Mouse (Mus musculus) c-Kit-positive CD71-negative TER-119-negative erythroid progenitor cells, embryonic 14.5 days (primary cell): Measurements from ENCODE around the gene Ctdnep1.
"Not testable (repeated sequence)": the region's sequence is repeated elsewhere in the genome, so short reads cannot be mapped to it uniquely, and the experiment has no call there.

Source experiments
- DNase-seq: peaks from one replicate; pipeline ENCODE4 v3.0.0-alpha.2; 2013; ENCODE audit warnings: low read depth

Gene Ctdnep1

GRCm38 (mm10) chr11:70010961-70011360 is 30.0 kb downstream of the Ctdnep1 start:
- no peak for DNase-seq

DNA sequence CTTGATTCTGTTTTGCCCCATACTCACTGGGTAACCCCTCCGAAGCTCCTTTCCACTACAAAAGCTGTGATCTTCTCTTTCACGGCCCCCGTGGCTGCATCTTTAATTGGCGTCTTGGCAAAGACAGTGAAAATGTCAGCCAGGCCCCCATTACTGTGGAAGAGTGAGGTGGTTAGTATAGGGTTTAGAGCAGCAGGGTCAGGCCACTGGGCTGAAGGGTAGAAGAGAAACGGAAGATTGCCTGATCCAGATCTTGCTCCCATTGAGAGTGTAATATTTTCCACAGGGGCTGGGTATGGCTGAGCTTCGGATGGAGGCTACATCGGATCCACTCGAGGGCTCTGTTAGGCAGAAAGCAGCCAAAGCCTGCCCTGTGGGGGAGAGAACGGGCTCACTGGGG is 32.0 kb downstream of the Ctdnep1 start:
- no peak for DNase-seq

DNA sequence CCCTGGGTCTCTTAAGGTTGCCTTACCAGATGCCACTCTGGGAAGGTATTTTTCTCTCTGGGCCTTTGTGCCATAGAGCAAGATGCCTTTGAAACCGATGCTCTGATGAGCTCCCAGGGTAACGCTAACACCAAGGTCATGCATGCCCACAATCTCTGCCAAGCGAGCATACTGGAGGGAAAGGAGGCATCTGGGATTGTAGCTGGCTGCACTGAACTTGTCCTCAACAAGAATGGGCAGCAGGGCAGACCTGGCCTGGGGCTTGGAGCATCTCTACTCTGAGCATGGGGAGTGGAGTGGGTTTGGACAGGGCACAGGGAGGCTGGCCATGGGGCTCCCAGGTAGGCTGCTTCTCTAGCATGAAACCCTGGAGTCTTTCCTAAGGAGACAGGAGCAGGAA is 32.5 kb downstream of the Ctdnep1 start:
- no peak for DNase-seq

DNA sequence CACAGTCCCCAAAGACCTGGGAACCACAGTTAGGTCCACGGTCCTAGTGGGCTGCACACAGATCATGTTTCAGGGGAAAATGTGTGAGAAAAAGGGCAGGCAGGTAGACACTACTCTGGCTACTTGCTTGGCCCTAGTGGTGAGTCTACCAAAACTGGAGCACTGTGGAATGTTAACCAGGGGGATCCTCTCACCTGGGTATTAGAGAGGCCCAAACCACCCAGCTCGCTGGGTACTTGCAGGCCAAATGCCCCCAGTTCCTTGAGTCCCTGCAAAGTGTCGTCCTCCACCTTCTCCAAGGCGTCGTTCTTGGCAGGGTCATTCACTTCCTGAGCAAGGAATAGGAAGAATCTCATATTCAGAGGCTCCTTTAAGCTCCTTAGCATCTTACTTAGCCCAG is 33.1 kb downstream of the Ctdnep1 start:
- DNase-seq: no peak

DNA sequence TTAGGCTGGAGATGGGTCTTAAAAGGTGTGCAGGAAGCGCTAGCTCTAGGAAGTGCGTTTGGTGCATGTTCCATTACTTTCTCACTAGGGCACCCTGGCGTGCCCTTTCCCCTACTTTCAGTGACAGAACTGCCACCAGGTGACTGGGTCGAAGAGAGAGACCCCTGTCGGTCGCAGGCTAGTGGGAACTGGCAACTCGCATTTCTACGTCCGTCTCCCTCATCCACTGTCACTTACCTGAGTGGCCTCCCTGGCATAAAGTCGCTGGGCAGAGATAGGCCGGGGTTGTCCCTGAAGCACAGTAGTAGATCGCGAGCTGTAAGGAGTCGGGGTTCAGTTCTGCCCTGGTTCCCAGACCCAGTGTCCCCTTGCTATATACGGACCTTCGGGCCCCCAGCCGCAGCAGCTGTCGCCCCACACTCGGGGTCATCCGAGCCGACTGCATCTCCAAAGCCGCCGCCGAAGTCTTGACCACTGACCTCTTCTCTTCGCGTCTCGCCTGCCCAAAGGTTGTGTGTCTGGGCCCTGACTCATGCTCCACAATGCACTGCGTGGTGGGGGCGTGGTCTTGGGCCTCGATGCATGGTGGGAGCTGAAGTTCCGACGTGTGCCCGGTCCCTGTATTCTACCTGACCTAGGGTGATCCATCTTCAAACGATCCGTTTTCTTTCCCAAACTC is 34.1 kb downstream of the Ctdnep1 start, which contains the start of gene Acadvl:
Acadvl (minus strand) TSS at position 532 of the 679 bp plus-strand sequence.
- peak; percentile 81 for DNase-seq

DNA sequence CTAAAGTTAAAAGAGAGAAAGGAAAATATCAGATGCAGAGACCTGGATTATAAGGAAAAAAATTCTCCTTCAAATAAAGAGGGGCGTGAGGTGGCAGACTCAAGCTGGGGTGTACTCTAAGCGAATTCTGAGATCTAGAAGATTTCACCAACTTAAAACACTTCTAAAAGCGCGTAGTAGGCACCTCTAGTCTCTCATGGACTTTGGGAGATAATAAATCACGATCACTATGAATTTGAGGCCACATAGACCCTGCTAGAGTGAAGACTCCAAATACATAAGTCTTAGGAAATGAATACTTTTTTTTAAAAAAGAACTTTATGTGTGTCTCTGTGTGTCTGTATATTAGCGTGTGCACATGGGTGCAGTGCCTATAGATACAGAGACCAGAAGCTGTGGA is 34.7 kb downstream of the Ctdnep1 start:
- no peak for DNase-seq

GRCm38 (mm10) chr11:70016177-70016576 is 35.2 kb downstream of the Ctdnep1 start:
- DNase-seq: not testable (repeated sequence)

GRCm38 (mm10) chr11:70016669-70017068 is 35.7 kb downstream of the Ctdnep1 start, which contains the start of gene Dlg4:
Dlg4 (plus strand) TSS chr11:70016942.
- no peak for DNase-seq

DNA sequence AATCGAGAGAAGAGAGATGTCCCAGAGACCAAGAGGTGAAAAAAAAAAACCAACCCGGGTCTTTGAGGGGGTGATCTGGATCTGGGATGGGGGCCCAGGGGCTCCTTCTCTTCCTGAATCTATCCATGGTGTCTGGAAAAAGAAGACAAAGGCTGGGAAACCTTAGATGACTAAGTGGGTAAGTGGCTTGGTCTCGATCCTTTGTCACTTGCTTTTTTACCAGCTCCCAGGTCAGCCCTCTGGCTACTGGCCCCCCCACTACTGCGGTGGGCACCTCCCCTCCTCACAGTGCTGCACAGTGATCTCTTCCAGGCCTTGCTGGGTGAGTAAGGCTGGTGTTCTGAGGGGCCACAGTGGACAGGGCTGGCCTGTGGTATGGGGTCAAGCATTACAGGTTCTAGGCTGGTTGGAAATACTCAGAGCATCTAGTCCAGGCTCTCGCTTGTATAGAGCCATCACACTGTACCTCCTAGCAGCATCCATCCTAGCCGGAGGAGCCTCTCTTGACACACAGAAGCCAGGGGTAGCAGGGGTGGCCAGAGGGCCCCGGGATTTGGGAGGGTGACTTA is 36.3 kb downstream of the Ctdnep1 start:
- DNase-seq: no peak

DNA sequence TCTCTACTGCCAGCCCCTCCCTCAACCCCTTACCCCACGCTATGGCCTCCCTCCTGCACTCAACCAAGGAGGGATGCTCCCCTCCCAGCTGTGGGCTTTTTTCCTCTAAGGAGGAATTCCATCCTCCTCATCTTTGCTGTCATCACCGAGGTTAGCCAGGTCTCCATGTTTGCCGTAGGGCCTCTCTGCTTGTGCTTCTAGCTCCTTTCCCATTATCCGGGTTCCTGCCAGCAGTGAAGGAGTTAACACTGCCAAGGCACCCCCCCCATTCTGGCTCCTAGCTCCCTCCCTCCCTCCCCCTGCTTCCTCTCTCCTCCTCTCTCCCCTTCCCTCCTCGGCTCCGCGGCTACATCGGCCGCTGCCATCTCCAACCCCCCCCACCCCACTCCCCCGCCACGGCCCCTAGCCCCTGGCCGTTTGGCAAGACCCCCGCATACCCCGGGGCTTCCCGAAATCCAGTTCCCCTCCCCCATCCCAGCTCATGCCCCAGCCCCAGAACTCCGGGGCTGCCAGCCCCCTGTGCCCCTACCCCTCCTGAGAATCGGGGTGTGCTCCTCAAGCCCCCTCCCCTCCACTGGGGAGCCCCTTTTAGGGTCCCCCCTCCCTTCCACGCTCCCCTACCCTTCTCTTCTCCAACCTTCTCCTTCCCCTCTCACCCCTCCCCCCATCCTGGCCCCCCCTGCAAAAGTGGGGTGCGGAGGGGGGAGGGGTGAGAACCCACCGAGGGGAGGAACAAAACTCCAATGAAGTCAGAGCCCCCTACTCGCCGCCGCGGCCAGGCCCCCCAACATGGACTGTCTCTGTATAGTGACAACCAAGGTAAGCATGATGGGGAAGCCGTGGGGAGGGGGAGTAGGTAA is 37.4 kb downstream of the Ctdnep1 start:
- DNase-seq: no peak

DNA sequence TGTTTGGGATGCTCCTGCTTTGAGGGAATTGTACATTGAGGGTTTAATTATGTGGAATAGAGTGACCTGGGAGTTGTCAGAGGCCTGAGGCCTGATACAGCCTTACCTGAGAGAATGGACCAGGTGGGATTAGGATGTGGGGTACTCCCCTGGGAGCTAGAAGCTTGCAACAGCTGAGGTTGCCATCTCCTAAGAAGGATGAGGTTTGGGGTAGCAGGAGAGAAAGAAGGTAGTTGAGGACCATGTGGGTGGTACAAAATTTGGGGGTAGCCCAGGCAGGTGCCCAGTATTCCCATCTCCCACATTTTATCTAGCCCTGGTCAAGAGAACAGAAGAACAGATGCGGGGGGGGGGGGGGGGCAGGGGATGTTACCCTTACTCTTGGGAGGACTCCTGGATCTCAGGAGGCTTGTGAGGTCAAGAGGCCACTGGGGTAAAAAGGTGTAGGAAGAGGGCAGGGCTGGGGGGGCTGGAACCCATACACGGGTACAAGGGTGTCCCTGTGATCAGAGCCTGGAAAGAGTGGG is 38.6 kb downstream of the Ctdnep1 start:
- no peak for DNase-seq

DNA sequence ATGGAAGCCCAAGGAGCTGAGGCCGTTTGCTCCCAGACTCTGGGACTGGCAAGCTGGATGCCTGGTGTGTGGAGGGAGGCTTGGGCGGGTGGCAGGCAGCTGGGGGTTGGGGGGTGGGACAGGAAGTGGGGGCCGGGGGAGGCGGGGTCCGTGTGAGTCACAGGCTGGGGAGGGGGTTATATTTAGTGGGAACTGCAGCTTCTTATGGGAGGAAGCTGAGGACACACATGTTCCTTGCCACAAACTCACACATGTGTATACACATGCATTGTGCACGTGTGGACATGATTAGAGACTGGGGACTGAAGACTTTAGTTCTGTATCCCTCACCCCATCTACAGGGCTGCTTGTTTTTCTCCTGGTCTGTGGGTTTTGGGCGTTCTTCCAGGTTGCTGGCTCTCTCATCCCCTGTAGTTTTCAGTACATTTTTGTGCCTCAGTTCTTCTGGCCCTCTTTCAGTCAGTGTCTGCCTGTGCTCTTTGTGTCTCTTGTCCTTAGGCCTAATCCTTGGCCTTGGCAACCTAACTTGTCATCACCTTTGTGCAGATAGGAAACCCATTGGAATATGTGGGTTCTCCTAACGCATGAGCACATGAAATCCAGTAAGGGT is 39.2 kb downstream of the Ctdnep1 start:
- no peak for DNase-seq

DNA sequence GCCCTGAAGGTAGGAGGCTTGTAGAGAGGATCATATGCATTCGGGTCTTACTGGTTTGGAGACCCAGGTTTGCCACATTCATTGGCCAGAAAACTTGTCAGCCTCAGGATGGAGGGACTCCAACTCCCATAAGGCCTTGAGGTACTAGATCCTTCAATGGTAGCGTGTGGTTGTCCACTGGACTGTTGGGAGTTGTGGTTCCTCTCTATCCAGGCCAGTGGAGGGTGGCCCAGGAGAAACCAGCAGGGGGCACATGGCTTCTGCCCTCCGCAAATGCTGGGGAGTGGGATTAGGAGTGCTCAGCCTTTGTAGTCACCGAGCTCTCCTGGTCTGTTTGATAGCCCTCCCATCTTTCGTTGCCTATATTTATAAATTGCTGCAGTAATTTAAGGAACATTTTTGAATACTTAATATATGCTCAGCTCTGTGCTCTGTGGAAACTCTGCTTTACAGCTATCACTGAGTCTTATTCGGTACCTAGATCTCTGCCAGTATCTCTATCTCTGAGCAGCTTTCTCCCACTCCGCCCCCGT is 39.8 kb downstream of the Ctdnep1 start:
- DNase-seq: no peak

DNA sequence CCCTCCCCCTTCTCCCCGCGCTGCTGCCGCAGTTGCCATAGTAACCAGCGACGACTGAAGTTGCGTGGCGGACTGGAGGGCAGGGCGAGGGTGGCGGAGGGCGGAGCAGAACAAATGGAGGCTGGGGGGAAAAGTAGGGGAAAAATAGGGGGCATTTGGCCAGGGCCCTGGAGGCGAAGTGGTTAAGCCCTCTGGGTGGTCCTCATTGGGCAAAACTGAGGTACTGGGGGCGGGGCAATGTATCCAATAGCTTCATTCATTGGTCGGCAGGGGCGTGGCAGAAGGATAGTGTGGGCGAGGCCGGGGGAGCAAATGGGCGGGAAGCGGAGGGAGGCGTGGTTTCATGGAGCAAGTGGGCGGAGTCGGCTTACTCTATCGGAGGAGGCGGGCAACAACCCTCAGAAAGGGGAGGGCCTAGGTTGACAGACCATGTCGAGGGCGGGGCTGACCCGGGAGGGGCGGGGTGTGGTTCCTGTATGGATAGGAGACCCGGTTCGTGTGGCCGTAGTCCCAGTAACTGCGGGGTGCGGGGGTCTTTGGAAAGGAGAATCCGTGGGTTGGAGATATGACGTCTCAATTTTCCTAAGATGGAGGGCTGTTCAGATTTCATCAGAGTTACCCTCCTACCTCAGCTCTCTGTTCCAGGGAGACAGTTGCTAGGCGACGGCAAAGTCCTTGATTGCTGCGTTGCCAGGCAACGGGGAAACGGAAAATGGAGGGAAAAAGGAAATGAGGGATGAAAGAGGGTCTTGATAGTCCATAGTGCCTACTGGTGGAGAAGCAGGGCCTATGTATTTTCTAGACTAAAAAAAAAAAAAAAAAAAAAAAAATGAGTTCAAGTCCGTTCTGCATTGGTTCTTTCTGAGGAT is 40.5 kb downstream of the Ctdnep1 start:
- DNase-seq: peak; percentile 99

DNA sequence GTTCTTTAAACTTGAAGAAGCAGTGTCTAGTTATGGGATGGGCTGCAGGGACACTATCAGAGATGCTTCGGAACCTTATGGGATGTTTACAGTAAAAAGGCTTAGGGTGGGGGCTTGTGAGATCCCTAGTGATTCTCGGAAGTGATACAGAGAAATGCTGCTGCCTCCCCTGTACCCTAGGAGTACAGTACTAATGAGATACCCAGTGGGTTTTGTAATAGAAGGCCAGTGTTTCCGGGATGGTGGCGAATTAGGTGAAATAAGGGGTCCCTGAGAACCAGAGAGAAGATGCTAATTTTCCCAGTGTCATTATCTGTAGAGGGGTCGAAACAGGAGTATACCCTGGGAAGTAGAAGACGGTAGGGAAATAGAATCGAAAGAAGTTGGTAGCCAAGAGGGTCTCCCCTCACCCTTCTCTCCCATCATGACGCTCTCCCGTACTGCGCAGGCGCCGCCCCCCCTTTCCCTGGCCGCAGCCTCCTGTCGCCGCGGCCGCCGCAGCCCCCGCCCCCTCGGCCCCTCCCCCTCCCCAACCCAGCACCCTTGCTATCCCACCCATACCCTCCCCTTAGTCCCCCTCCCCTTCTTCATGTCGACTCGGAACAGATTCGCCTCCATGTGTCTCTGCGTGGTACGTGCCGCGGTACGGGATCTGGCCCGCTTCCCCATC is 42.7 kb downstream of the Ctdnep1 start:
- no peak for DNase-seq

GRCm38 (mm10) chr11:70024151-70024514 is 43.2 kb downstream of the Ctdnep1 start:
- no peak for DNase-seq

GRCm38 (mm10) chr11:70026689-70027088 is 45.7 kb downstream of the Ctdnep1 start:
- no peak for DNase-seq

GRCm38 (mm10) chr11:70027397-70027796 is 46.4 kb downstream of the Ctdnep1 start:
- no peak for DNase-seq

- no peak for DNase-seq
Observed at GRCm38 (mm10) chr11:70028401-70029129, 47.6 kb downstream of the Ctdnep1 start.
